Mouse (Mus musculus) left cerebral cortex, postnatal 10 days (tissue): ENCODE results near the gene Gckr. TPM values are rescaled to one million over a fixed set of nuclear protein-coding genes. Genes with fewer than 3 reads are reported as not detected.

Experiments
- DNase-seq, 2 experiments: peaks; one replicate each; pipeline ENCODE4 v3.0.0; 2021 to 2022; ENCODE audit warnings: low spot score in 2 of 2, mixed read lengths in 1 of 2; ENCODE audit errors: extremely low spot score in 1 of 2
- intact Hi-C: fragments of 180-260 bp; cut with DNase I; formaldehyde crosslinking; loops from one replicate; pipeline ENCODE4 v1.15.1; 2025
- total RNA-seq, 2 experiments: library from RNA; stranded (reverse); gene quantifications; 2 replicates each; pipeline ENCODE4 v1.2.3; 2021

Gene Gckr
- total RNA-seq = under 1 TPM in 1 of 2 experiments, not detected in 1; 0.14 TPM

- intact Hi-C loops = no loop called here
- no peak for DNase-seq
Measured at GRCm38 (mm10) chr5:31297047-31297757, at the start of gene Gckr. TSS of gene Gckr (plus strand) at chr5:31297443.

- intact Hi-C loops = loop anchor here (5.0 kb wide), 1 partner anchor 53 kb away; no protein-coding TSS in a partner anchor
- no peak for DNase-seq
Measured at GRCm38 (mm10) chr5:31250716-31251115, 46.5 kb upstream of the Gckr start.

GRCm38 (mm10) chr5:31251541-31252101, 45.6 kb upstream of the Gckr start, which contains the start of gene Krtcap3:
TSS of gene Krtcap3 (plus strand) at chr5:31251691.
- DNase-seq = peak in 1 of 2 experiments; percentile 66
- intact Hi-C loops = loop anchor here (5.0 kb wide), 1 partner anchor 54 kb away; no protein-coding TSS in a partner anchor

- intact Hi-C loops = loop anchor here (5.0 kb wide), 1 partner anchor 55 kb away; no protein-coding TSS in a partner anchor
Measured at GRCm38 (mm10) chr5:31252151-31252550, 45.1 kb upstream of the Gckr start.

GRCm38 (mm10) chr5:31252795-31253545, 44.3 kb upstream of the Gckr start:
- intact Hi-C loops = loop anchor here (5.0 kb wide), 1 partner anchor 56 kb away; no protein-coding TSS in a partner anchor
- no peak for DNase-seq

More at GRCm38 (mm10) chr5:31252151-31252550, 45.1 kb upstream of the Gckr start:
- no peak for DNase-seq

GRCm38 (mm10) chr5:31253806-31254205, 43.4 kb upstream of the Gckr start:
- intact Hi-C loops = loop anchor here (5.0 kb wide), 1 partner anchor 57 kb away; no protein-coding TSS in a partner anchor
- no peak for DNase-seq

GRCm38 (mm10) chr5:31254452-31254851, 42.8 kb upstream of the Gckr start:
- intact Hi-C loops = loop anchor here (5.0 kb wide), 1 partner anchor 57 kb away; no protein-coding TSS in a partner anchor
- DNase-seq = peak in 1 of 2 experiments; percentile 43

- DNase-seq = no peak
- intact Hi-C loops = loop anchor here (5.0 kb wide), 1 partner anchor 58 kb away; no protein-coding TSS in a partner anchor
Measured at GRCm38 (mm10) chr5:31254901-31255300, 42.3 kb upstream of the Gckr start.

- no peak for DNase-seq
- intact Hi-C loops = no loop called here
Measured at GRCm38 (mm10) chr5:31255381-31255780, 41.9 kb upstream of the Gckr start.

- intact Hi-C loops = no loop called here
- DNase-seq = no peak
Measured at GRCm38 (mm10) chr5:31255971-31256370, 41.3 kb upstream of the Gckr start.

- DNase-seq = no peak
- intact Hi-C loops = no loop called here
Measured at GRCm38 (mm10) chr5:31257616-31258015, 39.6 kb upstream of the Gckr start.

- DNase-seq = peak in 1 of 2 experiments; percentile 35
- intact Hi-C loops = no loop called here
Measured at GRCm38 (mm10) chr5:31266101-31266500, 31.1 kb upstream of the Gckr start.

GRCm38 (mm10) chr5:31267686-31268085, 29.6 kb upstream of the Gckr start:
- DNase-seq = no peak
- intact Hi-C loops = no loop called here

- DNase-seq = no peak
- intact Hi-C loops = no loop called here
Measured at GRCm38 (mm10) chr5:31273018-31273417, 24.2 kb upstream of the Gckr start.

- intact Hi-C loops = no loop called here
- DNase-seq = no peak
Measured at GRCm38 (mm10) chr5:31279245-31279988, 17.8 kb upstream of the Gckr start.

- DNase-seq = no peak
- intact Hi-C loops = loop anchor here (5.0 kb wide), 1 partner anchor 179 kb away; no protein-coding TSS in a partner anchor
Measured at GRCm38 (mm10) chr5:31288225-31288624, 9.0 kb upstream of the Gckr start.

GRCm38 (mm10) chr5:31288655-31289054, 8.6 kb upstream of the Gckr start:
- no peak for DNase-seq
- intact Hi-C loops = loop anchor here (5.0 kb wide), 1 partner anchor 179 kb away; no protein-coding TSS in a partner anchor

GRCm38 (mm10) chr5:31289626-31290230, 7.5 kb upstream of the Gckr start:
- intact Hi-C loops = loop anchor here (5.0 kb wide), 1 partner anchor 178 kb away; no protein-coding TSS in a partner anchor

More at GRCm38 (mm10) chr5:31289626-31290230, 7.5 kb upstream of the Gckr start:
- no peak for DNase-seq
